Mouse (Mus musculus) forebrain, embryonic 13.5 days (tissue): Measurements from ENCODE around the gene Dcst1. TPM values are rescaled to one million over a fixed set of nuclear protein-coding genes. Genes with fewer than 3 reads are reported as not detected.

Source experiments
- ATAC-seq: fragments of 200-750 bp; cut with Nextera tagmentation; 2 replicates; pipeline ENCODE4 v1.8.0; 2017
- H3K27ac ChIP-seq: fragments of 300-500 bp; sonication (generic); 2 replicates; pipeline ENCODE4 v1.5.1; 2015; ENCODE audit warnings: inconsistent platforms, mild to moderate bottlenecking, moderate library complexity
- H3K27me3 ChIP-seq: fragments of 300-500 bp; sonication (generic); 2 replicates; pipeline ENCODE4 v1.6.1; 2015; ENCODE audit warnings: mild to moderate bottlenecking, inconsistent platforms
- H3K36me3 ChIP-seq: fragments of 300-500 bp; sonication (generic); 2 replicates; pipeline ENCODE4 v1.6.1; 2015; ENCODE audit warnings: mild to moderate bottlenecking, inconsistent platforms; ENCODE audit not compliant: poor library complexity, severe bottlenecking
- H3K4me1 ChIP-seq: fragments of 300-500 bp; sonication (generic); 2 replicates; pipeline ENCODE4 v1.6.1; 2015; ENCODE audit warnings: inconsistent platforms
- H3K4me2 ChIP-seq: fragments of 300-500 bp; sonication (generic); 2 replicates; pipeline ENCODE4 v1.6.1; 2015; ENCODE audit warnings: inconsistent platforms, mild to moderate bottlenecking, moderate library complexity
- H3K4me3 ChIP-seq: fragments of 300-500 bp; sonication (generic); 2 replicates; pipeline ENCODE4 v1.5.1; 2015; ENCODE audit warnings: mild to moderate bottlenecking, inconsistent platforms
- H3K9ac ChIP-seq: fragments of 300-500 bp; sonication (generic); 2 replicates; pipeline ENCODE4 v1.6.1; 2015; ENCODE audit warnings: mild to moderate bottlenecking, inconsistent platforms
- H3K9me3 ChIP-seq: fragments of 300-500 bp; sonication (generic); replicated peaks from 2 replicates; pipeline ENCODE4 v1.6.1; 2016; ENCODE audit warnings: inconsistent platforms
- WGBS: fragments of 180-500 bp; shearing (Covaris S2); methylation state at CpG from one replicate; pipeline ENCODE4 v1.1.7; 2015; 5-methylcytosine and 5-hydroxymethylcytosine counted together
- polyA plus RNA-seq: library from polyadenylated mRNA; unstranded; fragments of >200 nt; fragmentation: Nextera tagmentation; extraction: Ambion mirVana; gene quantifications from 2 replicates; pipeline ENCODE4 v1.2.1, GENCODE M21; 2015

The Dcst1 gene
- polyA plus RNA-seq, 1 experiment from 2014 or later: 0.57 TPM

DNA sequence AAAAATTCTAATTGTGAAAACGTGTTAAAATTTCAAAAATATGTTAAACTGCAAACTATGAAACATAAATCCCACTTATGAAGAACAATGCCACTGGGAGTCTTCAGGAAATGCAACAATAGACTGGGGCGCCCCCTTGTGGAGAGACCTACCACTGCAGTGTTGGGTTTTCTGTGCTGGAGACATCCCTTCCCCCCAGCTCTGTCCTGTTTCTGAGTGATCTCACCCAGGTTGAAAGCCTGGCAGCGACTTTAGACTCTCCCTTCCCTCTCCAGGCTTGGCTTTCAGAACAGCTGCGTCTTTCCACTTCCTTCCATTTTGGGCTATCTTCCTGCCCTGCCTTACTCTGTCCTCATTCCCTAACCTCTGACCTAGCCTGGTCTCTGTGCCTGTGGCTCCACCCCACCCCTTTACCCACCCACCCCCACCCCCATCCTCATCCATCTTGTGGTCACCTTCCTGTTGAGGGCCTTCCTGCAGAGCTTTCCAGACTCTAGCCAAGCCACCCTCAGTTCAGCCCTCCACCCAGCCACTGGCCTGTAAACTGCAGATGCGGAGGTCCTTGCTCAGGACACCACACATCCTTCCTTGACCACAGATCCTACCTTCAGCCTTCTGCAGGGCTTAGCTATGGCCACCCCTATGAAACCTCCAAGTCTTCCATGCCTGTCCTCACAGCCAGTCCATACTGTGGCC is 10.1 kb downstream of the Dcst1 start:
- H3K27me3 ChIP-seq: peaks cover 27% of the 10 kb centered on the region; the same call in 1 of the 2 replicates
- H3K36me3 ChIP-seq: no peaks in the 10 kb centered on the region
- no peak overlapping the region for H3K4me3 ChIP-seq
- no peak overlapping the region for H3K4me2 ChIP-seq
- no peak overlapping the region; the same call in 1 of the 2 replicates for H3K9ac ChIP-seq
- peaks cover 11% of the 10 kb centered on the region; the same call in 1 of the 2 replicates for H3K4me1 ChIP-seq
- 22% methylated on average over 5 of the region's 5 CpGs for WGBS
- H3K27ac ChIP-seq: no peak overlapping the region
- peak; percentile 28; the same call in 1 of the 2 replicates for ATAC-seq
- H3K9me3 ChIP-seq: no peaks in the 10 kb centered on the region

DNA sequence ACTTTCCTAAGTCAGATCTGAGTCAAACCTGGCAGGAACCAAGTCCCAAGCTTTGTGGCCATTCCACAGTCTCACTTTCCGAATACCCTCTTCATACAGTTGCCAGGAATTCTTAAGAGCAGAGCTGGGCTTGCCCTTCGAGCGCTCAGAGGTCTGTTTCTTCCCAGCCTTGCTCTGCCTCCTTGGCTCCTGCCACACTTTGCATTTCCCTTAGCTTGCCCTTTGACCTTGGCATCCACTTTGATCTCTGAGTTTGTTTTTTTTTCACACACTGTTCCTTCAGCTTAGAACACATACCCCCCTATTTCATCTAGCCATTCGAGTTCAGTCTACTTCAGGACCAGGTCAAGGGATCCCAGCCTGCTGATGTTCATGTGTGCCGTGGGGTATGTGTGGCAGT is 13.8 kb downstream of the Dcst1 start:
- Histone ChIP-seq H3K9ac (no peak overlapping the region), H3K4me3 (no peak overlapping the region), H3K27me3 (peaks cover 42% of the 10 kb centered on the region), H3K9me3 (no peaks in the 10 kb centered on the region), H3K4me1 (peaks cover 23% of the 10 kb centered on the region), H3K27ac (no peak overlapping the region), H3K36me3 (0 out of 2 replicates have a peak, but pooled peaks cover under 1% of the 10 kb centered on the region), H3K4me2 (no peak overlapping the region)
- 81% methylated on average over 5 of the region's 5 CpGs for WGBS
- no peak for ATAC-seq

GRCm38 (mm10) chr3:89349869-89350501 is 15.1 kb downstream of the Dcst1 start, which contains the start of gene Adam15:
Gene Adam15, minus strand, starts transcription at chr3:89349996.
- peak within 1 kb of the TSS; percentile 94 for H3K4me2 ChIP-seq
- peaks cover 22% of the 10 kb centered on the region for H3K4me1 ChIP-seq
- H3K9me3 ChIP-seq: no peaks in the 10 kb centered on the region
- H3K36me3 ChIP-seq: peaks cover 9% of the 10 kb centered on the region; the same call in 1 of the 2 replicates
- H3K27ac ChIP-seq: peak within 1 kb of the TSS; percentile 69
- peak; percentile 96 for ATAC-seq
- peak within 1 kb of the TSS; percentile 62 for H3K4me3 ChIP-seq
- H3K27me3 ChIP-seq: peaks cover 33% of the 10 kb centered on the region
- 1% methylated on average over 48 of the region's 59 CpGs for WGBS
- H3K9ac ChIP-seq: peak within 1 kb of the TSS; percentile 76

GRCm38 (mm10) chr3:89348911-89349868 is 15.9 kb downstream of the Dcst1 start:
- H3K4me1 ChIP-seq: peaks cover 20% of the 10 kb centered on the region
- no peaks in the 10 kb centered on the region for H3K9me3 ChIP-seq
- 1% methylated on average over 38 of the region's 38 CpGs for WGBS
- H3K27ac ChIP-seq: peak overlapping the region; percentile 69; the same call in 1 of the 2 replicates
- peaks cover 33% of the 10 kb centered on the region for H3K27me3 ChIP-seq
- H3K4me3 ChIP-seq: peak overlapping the region; percentile 62
- H3K36me3 ChIP-seq: peaks cover 12% of the 10 kb centered on the region; the same call in 1 of the 2 replicates
- peak overlapping the region; percentile 76 for H3K9ac ChIP-seq
- peak; percentile 43; the same call in 1 of the 2 replicates for ATAC-seq
- H3K4me2 ChIP-seq: peak overlapping the region; percentile 94

DNA sequence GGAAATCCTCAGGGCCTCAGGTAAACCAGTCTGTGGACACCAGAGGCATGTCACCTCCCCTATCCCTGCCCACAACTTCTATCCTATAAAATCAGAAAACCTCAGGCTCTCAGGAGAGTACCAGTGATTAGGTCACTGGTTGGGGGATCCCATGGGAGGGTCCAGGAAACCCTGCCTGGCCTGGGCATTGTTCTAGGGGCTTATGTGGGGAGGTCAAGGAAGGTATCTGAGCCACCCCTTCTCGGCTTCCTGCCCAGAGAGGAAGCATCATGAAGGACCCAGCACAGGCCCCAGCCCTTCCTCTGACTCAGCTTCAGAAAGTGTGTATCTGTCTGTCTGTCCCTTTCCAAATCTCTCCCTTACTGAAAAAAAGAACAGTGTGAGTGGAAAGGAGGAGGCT is 17.1 kb downstream of the Dcst1 start:
- no peak overlapping the region for H3K4me3 ChIP-seq
- 57% methylated on average over 1 of the region's 1 CpGs for WGBS
- H3K27ac ChIP-seq: no peak overlapping the region
- H3K4me1 ChIP-seq: peaks cover 20% of the 10 kb centered on the region
- peaks cover 25% of the 10 kb centered on the region for H3K27me3 ChIP-seq
- H3K4me2 ChIP-seq: no peak overlapping the region
- no peak for ATAC-seq
- H3K36me3 ChIP-seq: peaks cover 19% of the 10 kb centered on the region
- H3K9ac ChIP-seq: no peak overlapping the region
- no peaks in the 10 kb centered on the region for H3K9me3 ChIP-seq

- peaks cover 22% of the 10 kb centered on the region for H3K4me1 ChIP-seq
- no peak overlapping the region for H3K9ac ChIP-seq
- H3K4me2 ChIP-seq: no peak overlapping the region
- H3K27me3 ChIP-seq: peaks cover 22% of the 10 kb centered on the region
- H3K4me3 ChIP-seq: no peak overlapping the region
- no peak for ATAC-seq
- no peak overlapping the region for H3K27ac ChIP-seq
- WGBS: 86% methylated on average over 10 of the region's 10 CpGs
- no peaks in the 10 kb centered on the region for H3K9me3 ChIP-seq
- peaks cover 26% of the 10 kb centered on the region for H3K36me3 ChIP-seq
Measured at GRCm38 (mm10) chr3:89346815-89347540, 18.1 kb downstream of the Dcst1 start.

- Histone ChIP-seq H3K9me3 (no peaks in the 10 kb centered on the region), H3K9ac (no peak overlapping the region), H3K27ac (no peak overlapping the region), H3K4me2 (no peak overlapping the region), H3K36me3 (peaks cover 26% of the 10 kb centered on the region), H3K27me3 (peaks cover 7% of the 10 kb centered on the region), H3K4me3 (no peak overlapping the region), H3K4me1 (peaks cover 31% of the 10 kb centered on the region)
- no peak for ATAC-seq
- 88% methylated on average over 7 of the region's 7 CpGs for WGBS
Measured at GRCm38 (mm10) chr3:89343279-89343678, 21.8 kb downstream of the Dcst1 start.

GRCm38 (mm10) chr3:89341794-89342193 is 23.3 kb downstream of the Dcst1 start:
- peaks cover 26% of the 10 kb centered on the region for H3K36me3 ChIP-seq
- peak overlapping the region; percentile 45 for H3K9ac ChIP-seq
- no peak overlapping the region for H3K4me2 ChIP-seq
- no peak overlapping the region for H3K27ac ChIP-seq
- no peaks in the 10 kb centered on the region for H3K9me3 ChIP-seq
- no peaks in the 10 kb centered on the region for H3K27me3 ChIP-seq
- peaks cover 39% of the 10 kb centered on the region for H3K4me1 ChIP-seq
- 76% methylated on average over 4 of the region's 4 CpGs for WGBS
- no peak overlapping the region for H3K4me3 ChIP-seq
- ATAC-seq: no peak

- ATAC-seq: peak; percentile 30
- H3K27ac ChIP-seq: no peak overlapping the region
- peaks cover 21% of the 10 kb centered on the region for H3K36me3 ChIP-seq
- peak overlapping the region; percentile 56 for H3K9ac ChIP-seq
- H3K4me1 ChIP-seq: peaks cover 52% of the 10 kb centered on the region
- no peaks in the 10 kb centered on the region for H3K27me3 ChIP-seq
- H3K4me2 ChIP-seq: peak overlapping the region; percentile 77
- peak overlapping the region; percentile 34 for H3K4me3 ChIP-seq
- 7% methylated on average over 11 of the region's 11 CpGs for WGBS
- H3K9me3 ChIP-seq: no peaks in the 10 kb centered on the region
Measured at GRCm38 (mm10) chr3:89340465-89340864, 24.6 kb downstream of the Dcst1 start.

DNA sequence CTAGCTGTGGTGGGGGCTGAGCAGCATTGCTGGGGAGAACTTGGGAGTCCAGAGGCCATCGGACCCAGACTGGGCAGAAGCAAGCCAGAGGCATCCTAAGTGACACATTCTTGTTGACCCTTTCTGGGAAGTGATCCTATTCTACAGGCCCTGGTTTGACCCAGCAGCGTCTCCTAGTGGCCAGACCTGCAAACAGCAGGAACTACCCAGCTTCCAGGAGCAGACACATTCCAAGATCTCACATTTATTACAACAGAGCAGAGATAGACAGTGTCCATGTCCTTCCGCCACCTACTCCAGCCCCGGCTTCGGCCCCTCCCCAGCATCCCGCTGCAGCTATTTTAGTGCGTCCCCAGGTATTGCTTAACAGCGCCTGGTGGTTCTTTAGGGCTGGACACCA is 25.6 kb downstream of the Dcst1 start:
- Histone ChIP-seq H3K36me3 (peaks cover 18% of the 10 kb centered on the region), H3K27me3 (no peaks in the 10 kb centered on the region), H3K4me3 (no peak overlapping the region), H3K4me1 (peaks cover 57% of the 10 kb centered on the region), H3K27ac (0 out of 2 replicates have a peak overlapping the region, but pooled peaks have one; percentile 19), H3K4me2 (peak overlapping the region; percentile 77; the same call in 1 of the 2 replicates), H3K9ac (no peak overlapping the region), H3K9me3 (no peaks in the 10 kb centered on the region)
- no peak for ATAC-seq
- 23% methylated on average over 8 of the region's 8 CpGs for WGBS
